Mouse (Mus musculus) ES-CJ7 (cell line): ENCODE data around the gene Ctns.

Source experiments
- DNase-seq: peaks from one replicate; pipeline ENCODE4 v3.0.0; 2011; ENCODE audit warnings: low read depth, low spot score

The Ctns gene

GRCm38 (mm10) chr11:73144261-73144681 is 54.6 kb downstream of the Ctns start:
- peak; percentile 50 for DNase-seq

DNA sequence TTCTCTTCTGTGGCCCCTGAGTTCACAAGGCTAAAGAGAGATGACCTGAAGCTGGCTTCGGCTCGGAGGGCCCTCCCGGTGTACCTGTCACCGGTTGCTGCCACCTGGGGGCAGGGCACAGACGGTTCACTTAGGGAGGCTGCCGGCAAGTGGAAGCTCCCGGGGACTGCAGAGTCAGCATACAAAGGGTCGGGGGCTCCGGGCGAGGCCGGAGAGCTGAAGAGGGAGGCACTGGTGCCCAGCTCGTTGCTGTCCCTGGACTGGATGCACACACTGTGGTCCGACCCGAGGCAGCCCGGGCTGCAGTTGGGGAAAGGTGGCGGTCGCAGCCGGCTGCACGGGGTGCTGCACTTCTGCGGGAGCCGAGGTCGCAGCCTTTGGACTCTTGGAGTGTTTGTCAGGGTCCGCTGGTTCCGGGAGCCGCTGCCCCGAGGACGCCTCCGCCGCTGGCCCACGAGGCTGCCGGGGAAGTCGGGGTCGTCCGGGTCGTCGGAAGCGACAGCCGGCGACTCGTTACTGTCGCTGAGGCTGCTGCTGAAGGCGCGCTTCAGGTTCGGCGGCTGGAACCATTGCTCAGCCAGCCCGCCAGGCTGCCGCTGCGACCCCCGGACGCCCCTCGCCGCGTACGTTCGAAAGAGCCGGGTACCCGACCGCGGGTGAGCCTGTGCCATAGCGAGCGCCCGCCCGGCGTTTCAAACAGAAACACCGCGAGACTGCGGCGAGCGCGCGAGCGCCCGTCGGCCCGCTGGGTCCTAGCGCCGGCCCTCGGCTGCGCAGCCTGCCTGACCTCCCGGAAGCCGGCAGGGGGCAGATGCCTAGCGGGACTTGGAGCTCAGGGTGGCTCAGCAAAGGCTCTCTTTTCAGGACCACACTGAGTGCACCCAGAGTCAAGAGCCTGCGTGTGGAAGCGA is 61.0 kb downstream of the Ctns start, which contains the start of gene Haspin:
Gene Haspin, minus strand, starts transcription at position 704 of the 911 bp plus-strand sequence.
- peak; percentile 94 for DNase-seq

DNA sequence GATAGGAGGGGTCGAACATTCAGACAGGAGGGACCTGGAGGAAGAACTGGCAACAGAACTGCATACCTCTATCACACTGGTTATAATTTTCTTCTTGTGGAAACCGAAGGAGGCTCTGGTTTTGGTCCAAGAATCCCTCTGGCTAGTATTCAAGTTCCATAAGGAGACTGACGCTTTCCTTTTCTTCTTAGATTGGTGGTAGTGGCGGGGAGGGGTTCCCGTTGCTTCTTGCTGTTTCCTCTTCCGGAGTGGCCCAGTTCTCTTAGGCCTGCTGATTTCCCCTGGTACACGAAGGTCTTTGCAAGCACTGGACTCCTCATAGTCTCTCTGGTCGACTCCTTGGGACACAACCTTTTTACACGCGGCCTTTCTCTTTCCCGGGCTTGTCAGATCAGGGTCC is 61.7 kb downstream of the Ctns start:
- DNase-seq = no peak

- no peak for DNase-seq
Observed at GRCm38 (mm10) chr11:73136587-73136986, 62.3 kb downstream of the Ctns start.

GRCm38 (mm10) chr11:73134222-73134621 is 64.6 kb downstream of the Ctns start:
- no peak for DNase-seq
